Mouse (Mus musculus) liver, embryonic 11.5 days (tissue): ENCODE results near the gene Cct5. TPM values are rescaled to one million over a fixed set of nuclear protein-coding genes. Genes with fewer than 3 reads are reported as not detected.
A peak's percentile ranks its signal among the peaks of the same experiment; 100 is the strongest.

ENCODE experiments used
- ATAC-seq: fragments of 200-750 bp; cut with Nextera tagmentation; replicated peaks from 2 replicates; pipeline ENCODE4 v1.8.0; 2017; ENCODE audit warnings: moderate number of reproducible peaks, mild to moderate bottlenecking, moderate TSS enrichment, moderate library complexity; ENCODE audit not compliant: low FRiP score
- DNase-seq: peaks from one replicate; pipeline ENCODE4 v3.0.0-alpha.2; 2017; ENCODE audit warnings: low spot score
- H3K27ac ChIP-seq: fragments of 300-500 bp; sonication (generic); 2 replicates; pipeline ENCODE4 v1.5.1; 2014; ENCODE audit warnings: mild to moderate bottlenecking, low read depth, low read length, control low read depth
- H3K27me3 ChIP-seq: fragments of 300-500 bp; sonication (generic); replicated peaks from 2 replicates; pipeline ENCODE4 v1.6.1; 2014; ENCODE audit warnings: low read length, mixed read lengths; ENCODE audit not compliant: control insufficient read depth, insufficient read depth
- H3K36me3 ChIP-seq: fragments of 300-500 bp; sonication (generic); 2 replicates; pipeline ENCODE4 v1.6.1; 2014; ENCODE audit warnings: mild to moderate bottlenecking, low read length, moderate library complexity, mixed read lengths; ENCODE audit not compliant: control insufficient read depth, insufficient read depth
- H3K4me1 ChIP-seq: fragments of 300-500 bp; sonication (generic); replicated peaks from 2 replicates; pipeline ENCODE4 v1.6.1; 2014; ENCODE audit warnings: low read length, mixed read lengths; ENCODE audit not compliant: control insufficient read depth, insufficient read depth
- H3K4me2 ChIP-seq: fragments of 300-500 bp; sonication (generic); 2 replicates; pipeline ENCODE4 v1.6.1; 2014; ENCODE audit warnings: mild to moderate bottlenecking, control low read depth, moderate library complexity
- H3K4me3 ChIP-seq: fragments of 300-500 bp; sonication (generic); 2 replicates; pipeline ENCODE4 v1.5.1; 2014; ENCODE audit warnings: low read depth, low read length, control low read depth
- H3K9ac ChIP-seq: fragments of 300-500 bp; sonication (generic); 2 replicates; pipeline ENCODE4 v1.6.1; 2014; ENCODE audit warnings: low read depth, low read length, control low read depth
- H3K9me3 ChIP-seq: fragments of 300-500 bp; sonication (generic); 2 replicates; pipeline ENCODE4 v1.6.1; 2016; ENCODE audit warnings: low read length, inconsistent platforms, mixed read lengths; ENCODE audit not compliant: control insufficient read depth
- WGBS: fragments of 180-500 bp; shearing (Covaris S2); extraction: QIAGEN DNeasy Blood & Tissue Kit; methylation state at CpG from one replicate; pipeline ENCODE4 v1.1.7; 2014; 5-methylcytosine and 5-hydroxymethylcytosine counted together
- polyA plus RNA-seq: library from polyadenylated mRNA; unstranded; fragments of >200 nt; fragmentation: Nextera tagmentation; extraction: Ambion mirVana; gene quantifications from 2 replicates; pipeline ENCODE4 v1.2.1, GENCODE M21; 2014

Cct5 gene
- polyA plus RNA-seq, 1 experiment from 2014 or later, result 683 TPM

DNA sequence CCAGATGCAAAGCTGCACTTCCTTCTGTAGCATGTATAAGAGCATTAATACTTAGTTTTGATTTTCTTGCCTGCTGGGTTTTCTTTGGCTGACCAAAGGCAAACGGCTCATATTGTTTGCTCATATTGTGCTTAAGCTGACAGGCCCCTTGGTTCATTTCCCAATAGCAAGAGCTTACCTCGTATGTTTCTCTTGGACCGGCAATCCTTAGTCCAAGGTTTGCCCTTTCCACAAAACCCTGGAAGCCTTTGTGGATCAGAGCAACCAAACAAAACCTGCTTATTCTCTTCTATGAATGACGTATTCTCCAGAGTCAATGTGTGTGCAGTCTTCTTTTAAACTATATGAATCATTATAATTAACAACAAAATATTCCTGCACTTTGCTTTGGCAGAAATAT lies 51.2 kb downstream of the Cct5 start:
- H3K4me3 ChIP-seq, result no peak overlapping the region
- no peaks in the 10 kb centered on the region for H3K36me3 ChIP-seq
- H3K9me3 ChIP-seq, result no peaks in the 10 kb centered on the region
- no peak overlapping the region for H3K9ac ChIP-seq
- no peak overlapping the region for H3K27ac ChIP-seq
- 83% methylated on average over 4 of the region's 4 CpGs for WGBS
- H3K4me2 ChIP-seq, result no peak overlapping the region
- H3K27me3 ChIP-seq, result no peaks in the 10 kb centered on the region
- H3K4me1 ChIP-seq, result peaks cover 2% of the 10 kb centered on the region
- DNase-seq, result no peak
- no peak for ATAC-seq

DNA sequence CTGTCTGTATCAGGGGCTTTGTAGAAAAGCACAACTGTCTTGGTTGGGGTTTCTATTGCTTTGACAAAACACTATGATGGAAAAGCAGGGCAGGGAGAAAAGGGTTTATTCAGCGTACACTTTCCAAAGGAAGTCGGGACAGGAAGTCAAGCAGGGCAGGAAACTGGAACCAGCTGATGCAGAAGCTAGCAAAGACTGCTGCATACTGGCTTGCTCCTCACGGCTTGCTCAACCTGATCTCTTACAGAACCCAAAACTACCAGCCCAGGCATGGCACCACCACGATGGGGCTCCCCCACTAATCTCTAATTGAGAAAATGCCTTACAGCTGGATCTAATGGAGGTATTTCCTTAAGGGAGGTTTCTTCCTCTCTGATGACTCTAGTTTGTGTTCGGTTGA lies 54.2 kb downstream of the Cct5 start:
- DNase-seq, result no peak
- WGBS, result 53% methylated on average over 5 of the region's 5 CpGs

DNA sequence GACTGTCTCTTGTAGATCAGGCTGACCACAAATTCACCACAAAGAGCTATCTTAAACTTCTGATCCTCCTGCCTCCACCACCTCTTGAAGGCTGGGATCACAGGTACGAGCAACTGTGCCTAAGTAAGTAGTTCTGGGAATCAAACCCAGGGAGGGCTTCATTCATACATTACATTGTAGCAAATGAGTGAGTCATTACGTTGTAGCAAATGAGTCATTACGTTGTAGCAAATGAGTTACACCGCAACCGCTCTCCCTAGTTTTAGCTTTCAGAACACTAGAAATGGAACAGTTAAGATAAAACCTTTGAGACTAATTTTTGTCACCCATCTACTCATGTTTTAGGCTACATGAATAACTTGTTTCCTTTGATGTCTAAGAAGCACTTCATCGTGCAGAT lies 55.3 kb downstream of the Cct5 start:
- 83% methylated on average over 6 of the region's 6 CpGs for WGBS
- ATAC-seq, result no peak
- DNase-seq, result no peak
- H3K4me3 ChIP-seq, result no peak overlapping the region
- H3K27me3 ChIP-seq, result no peaks in the 10 kb centered on the region
- no peaks in the 10 kb centered on the region for H3K9me3 ChIP-seq
- H3K4me2 ChIP-seq, result no peak overlapping the region
- H3K27ac ChIP-seq, result no peak overlapping the region
- H3K4me1 ChIP-seq, result peaks cover 22% of the 10 kb centered on the region
- H3K36me3 ChIP-seq, result no peaks in the 10 kb centered on the region
- H3K9ac ChIP-seq, result no peak overlapping the region

More for the DNA sequence above, 54.2 kb downstream of the Cct5 start:
- no peaks in the 10 kb centered on the region for H3K9me3 ChIP-seq
- H3K36me3 ChIP-seq, result no peaks in the 10 kb centered on the region
- no peak overlapping the region for H3K4me3 ChIP-seq
- no peak overlapping the region for H3K27ac ChIP-seq
- ATAC-seq, result no peak
- no peaks in the 10 kb centered on the region for H3K27me3 ChIP-seq
- H3K4me1 ChIP-seq, result peaks cover 12% of the 10 kb centered on the region
- no peak overlapping the region for H3K9ac ChIP-seq
- H3K4me2 ChIP-seq, result no peak overlapping the region

DNA sequence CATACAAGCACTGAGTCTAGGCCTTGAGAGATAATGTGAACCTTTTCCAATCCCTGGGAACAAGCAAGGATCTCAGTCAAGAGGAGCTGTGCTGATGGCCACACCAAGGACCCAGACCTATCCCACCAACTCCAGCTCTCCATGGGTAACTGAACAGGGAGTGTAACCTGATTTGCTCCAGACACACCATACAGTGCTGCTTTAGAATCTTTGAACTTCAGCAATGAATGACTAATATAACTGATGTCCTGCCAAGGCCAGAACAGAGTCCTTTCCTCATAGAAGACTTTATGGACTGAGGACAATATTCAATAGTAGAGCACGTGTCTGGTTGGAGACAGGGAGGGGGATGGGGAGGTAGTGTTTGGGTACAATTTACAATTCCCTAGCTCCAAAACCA lies 56.5 kb downstream of the Cct5 start:
- Histone ChIP-seq H3K4me2 (no peak overlapping the region), H3K9me3 (no peaks in the 10 kb centered on the region), H3K4me3 (no peak overlapping the region), H3K27ac (no peak overlapping the region), H3K4me1 (peaks cover 34% of the 10 kb centered on the region), H3K9ac (no peak overlapping the region), H3K27me3 (no peaks in the 10 kb centered on the region), H3K36me3 (no peaks in the 10 kb centered on the region)
- DNase-seq (no peak), ATAC-seq (no peak)
- WGBS, result 48% methylated on average over 1 of the region's 1 CpGs

DNA sequence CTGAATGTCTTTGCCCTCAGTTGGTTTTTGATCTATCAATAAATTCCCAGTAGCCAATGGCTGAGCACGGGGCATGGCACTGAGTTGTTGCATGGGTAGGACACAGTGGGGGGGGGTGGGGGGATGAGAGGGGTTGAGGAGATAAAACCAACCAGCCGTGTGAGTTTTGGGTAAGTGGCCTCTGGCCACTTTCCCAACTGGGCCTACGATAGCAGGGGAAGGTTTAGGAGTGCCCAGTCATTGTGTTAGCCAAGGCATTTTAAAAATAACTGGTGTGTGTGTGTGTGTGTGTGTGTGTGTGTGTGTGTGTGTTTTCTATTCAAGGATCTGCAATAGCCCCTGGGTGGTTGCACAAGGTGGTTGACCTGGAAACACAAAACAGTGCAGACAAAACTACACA lies 58.4 kb downstream of the Cct5 start:
- Histone ChIP-seq H3K9me3 (no peaks in the 10 kb centered on the region), H3K36me3 (no peaks in the 10 kb centered on the region), H3K4me2 (peak overlapping the region; percentile 42), H3K27me3 (no peaks in the 10 kb centered on the region), H3K4me3 (no peak overlapping the region), H3K9ac (no peak overlapping the region), H3K4me1 (peaks cover 42% of the 10 kb centered on the region), H3K27ac (peak overlapping the region; percentile 43; the same call in 1 of the 2 replicates)
- no peak for DNase-seq
- WGBS, result 9% methylated on average over 3 of the region's 3 CpGs
- peak; percentile 36; the same call in 1 of the 2 replicates for ATAC-seq

DNA sequence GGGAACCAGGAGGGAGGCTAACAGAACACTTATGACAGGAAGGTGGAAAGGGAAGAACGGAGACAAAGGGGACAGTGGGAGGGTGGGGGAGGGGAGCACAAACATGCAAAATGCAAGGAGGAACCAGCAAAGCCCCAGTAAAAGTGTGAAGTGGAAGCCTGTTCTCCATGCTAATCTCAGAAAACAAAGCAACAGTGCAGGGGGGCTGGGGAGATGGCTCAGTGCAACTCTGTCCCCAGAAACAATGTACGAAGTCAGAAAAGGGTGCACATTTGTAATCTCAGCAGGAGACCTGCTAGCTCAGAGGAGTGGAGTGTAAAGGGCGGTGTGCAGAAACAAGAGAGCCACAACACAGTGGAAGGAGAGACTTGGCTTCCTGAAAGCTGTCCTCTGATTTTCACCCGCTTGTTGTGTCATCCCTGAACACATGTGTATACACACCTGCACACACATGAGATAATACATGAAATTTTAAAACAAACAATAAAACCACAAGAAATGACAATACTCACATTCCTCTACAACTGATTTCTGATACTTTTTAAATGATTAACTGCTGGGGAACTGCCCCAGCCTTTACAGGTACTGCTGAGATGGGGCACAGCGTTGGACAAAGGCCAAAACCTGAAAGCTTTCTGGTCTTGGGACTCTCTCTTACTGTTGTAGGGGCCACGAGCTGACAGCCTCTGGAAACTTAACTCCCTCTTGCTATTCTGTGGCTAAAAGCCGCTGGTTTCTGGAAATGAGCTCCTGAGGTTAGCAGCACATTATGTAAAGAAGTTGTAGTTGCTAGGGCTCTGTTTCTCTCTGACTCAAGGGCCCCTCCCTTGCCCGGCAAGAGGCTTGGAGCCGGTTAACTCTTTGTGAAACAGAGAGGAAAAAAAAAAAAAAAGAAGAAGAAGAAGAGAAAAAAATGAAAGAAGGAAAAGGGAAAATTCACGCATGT lies 59.3 kb downstream of the Cct5 start:
- Histone ChIP-seq H3K27ac (peak overlapping the region; percentile 52; the same call in 1 of the 2 replicates), H3K4me2 (peak overlapping the region; percentile 42), H3K4me3 (no peak overlapping the region), H3K27me3 (no peaks in the 10 kb centered on the region), H3K36me3 (no peaks in the 10 kb centered on the region), H3K9ac (no peak overlapping the region), H3K9me3 (no peaks in the 10 kb centered on the region), H3K4me1 (peaks cover 42% of the 10 kb centered on the region)
- DNase-seq, result no peak
- 11% methylated on average over 10 of the region's 10 CpGs for WGBS
- ATAC-seq, result no peak

Other genes starting within 250 kb of the Cct5 start
- 0.64 and 1.2 TPM in 2 replicates for gene Ankrd33b, start 234.1 kb downstream of the Cct5 start, polyA plus RNA-seq
- gene Ropn1l, start 148.1 kb downstream of the Cct5 start, polyA plus RNA-seq, result 3.0 and 3.1 TPM in 2 replicates
- gene March6, start 70.8 kb downstream of the Cct5 start, polyA plus RNA-seq, result 35.5 and 36.1 TPM in 2 replicates
- gene Cmbl, start 36.4 kb downstream of the Cct5 start, polyA plus RNA-seq, result 2.9 TPM in 2 replicates
- gene Fam173b, start within 50 bp of the Cct5 start, polyA plus RNA-seq, result 13.8 and 14.3 TPM in 2 replicates